Mouse (Mus musculus) hindbrain, postnatal 0 days (tissue): Measurements from ENCODE around the gene Cacnb2. TPM values are rescaled to one million over a fixed set of nuclear protein-coding genes. Genes with fewer than 3 reads are reported as not detected.

ENCODE experiments used
- ATAC-seq: fragments of 200-750 bp; cut with Nextera tagmentation; 2 replicates; pipeline ENCODE4 v1.8.0; 2017; ENCODE audit warnings: mild to moderate bottlenecking, moderate TSS enrichment, moderate library complexity
- DNase-seq: peaks from one replicate; pipeline ENCODE4 v3.0.0-alpha.2; 2015; ENCODE audit warnings: low spot score
- H3K27ac ChIP-seq: fragments of 300-500 bp; sonication (generic); 2 replicates; pipeline ENCODE4 v1.5.1; 2014; ENCODE audit warnings: mild to moderate bottlenecking
- H3K27me3 ChIP-seq: fragments of 300-500 bp; sonication (generic); 2 replicates; pipeline ENCODE4 v1.6.1; 2014; ENCODE audit warnings: low read length, mixed read lengths; ENCODE audit not compliant: insufficient read depth
- H3K36me3 ChIP-seq: fragments of 300-500 bp; sonication (generic); 2 replicates; pipeline ENCODE4 v1.6.1; 2014; ENCODE audit warnings: low read length, mixed read lengths; ENCODE audit not compliant: insufficient read depth
- H3K4me1 ChIP-seq: fragments of 300-500 bp; sonication (generic); 2 replicates; pipeline ENCODE4 v1.6.1; 2014; ENCODE audit warnings: antibody characterized with exemption, low read length, mixed read lengths; ENCODE audit not compliant: insufficient read depth
- H3K4me2 ChIP-seq: fragments of 300-500 bp; sonication (generic); 2 replicates; pipeline ENCODE4 v1.6.1; 2014; ENCODE audit warnings: low read depth, mild to moderate bottlenecking, low read length, moderate library complexity, mixed read lengths
- H3K4me3 ChIP-seq: fragments of 300-500 bp; sonication (generic); 2 replicates; pipeline ENCODE4 v1.5.1; 2014; ENCODE audit warnings: low read length
- H3K9ac ChIP-seq: fragments of 300-500 bp; sonication (generic); replicated peaks from 2 replicates; pipeline ENCODE4 v1.6.1; 2014; ENCODE audit warnings: mild to moderate bottlenecking, low read length, moderate library complexity, mixed read lengths
- H3K9me3 ChIP-seq: fragments of 300-500 bp; sonication (generic); 2 replicates; pipeline ENCODE4 v1.6.1; 2016; ENCODE audit warnings: low read length, mixed read lengths
- CTCF ChIP-seq: IDR thresholded peaks from 2 replicates; pipeline ENCODE4 v1.5.1; 2016; ENCODE audit warnings: antibody characterized with exemption, control low read depth, low read depth
- WGBS: fragments of 180-500 bp; shearing (Covaris S2); extraction: QIAGEN DNeasy Blood & Tissue Kit; methylation state at CpG from one replicate; pipeline ENCODE4 v1.1.7; 2014; 5-methylcytosine and 5-hydroxymethylcytosine counted together
- polyA plus RNA-seq: library from polyadenylated mRNA; unstranded; fragments of >200 nt; fragmentation: Nextera tagmentation; extraction: Ambion mirVana; gene quantifications from 2 replicates; pipeline ENCODE4 v1.2.1, GENCODE M21; 2015
- total RNA-seq: library from RNA; depleted of rRNA; stranded (reverse); fragments of >200 nt; gene quantifications from 2 replicates; pipeline ENCODE4 v1.2.3, GENCODE M21; 2014

The Cacnb2 gene
- total and polyA plus RNA-seq, 2 experiments from 2014 or later = 8.1 to 21.7 TPM

GRCm38 (mm10) chr2:14931968-14932367 is 329.1 kb downstream of the Cacnb2 start:
- no peak overlapping the region for H3K4me3 ChIP-seq
- no peak for TF ChIP-seq CTCF
- H3K27ac ChIP-seq = no peak overlapping the region
- no peak for DNase-seq
- no peaks in the 10 kb centered on the region for H3K4me1 ChIP-seq
- WGBS = 95% methylated on average over 2 of the region's 2 CpGs
- no peaks in the 10 kb centered on the region for H3K27me3 ChIP-seq
- no peak overlapping the region for H3K4me2 ChIP-seq
- no peak for ATAC-seq
- no peaks in the 10 kb centered on the region for H3K36me3 ChIP-seq
- no peaks in the 10 kb centered on the region for H3K9me3 ChIP-seq
- no peak overlapping the region for H3K9ac ChIP-seq

GRCm38 (mm10) chr2:14936492-14936891 is 333.6 kb downstream of the Cacnb2 start:
- no peak overlapping the region for H3K4me2 ChIP-seq
- no peak overlapping the region for H3K27ac ChIP-seq
- no peak for TF ChIP-seq CTCF
- 48% methylated on average over 8 of the region's 8 CpGs for WGBS
- no peaks in the 10 kb centered on the region for H3K36me3 ChIP-seq
- no peaks in the 10 kb centered on the region for H3K4me1 ChIP-seq
- no peaks in the 10 kb centered on the region for H3K9me3 ChIP-seq
- no peak overlapping the region for H3K9ac ChIP-seq
- no peaks in the 10 kb centered on the region for H3K27me3 ChIP-seq
- H3K4me3 ChIP-seq = no peak overlapping the region
- peak; percentile 5 for DNase-seq
- peak; percentile 47; the same call in 1 of the 2 replicates for ATAC-seq

GRCm38 (mm10) chr2:14942261-14942660 is 339.4 kb downstream of the Cacnb2 start:
- Histone ChIP-seq H3K9ac (no peak overlapping the region), H3K9me3 (no peaks in the 10 kb centered on the region), H3K36me3 (no peaks in the 10 kb centered on the region), H3K4me1 (no peaks in the 10 kb centered on the region), H3K4me2 (no peak overlapping the region), H3K27ac (no peak overlapping the region), H3K4me3 (no peak overlapping the region), H3K27me3 (no peaks in the 10 kb centered on the region)
- WGBS = 59% methylated on average over 4 of the region's 4 CpGs
- ATAC-seq (no peak), DNase-seq (no peak)
- no peak for TF ChIP-seq CTCF

GRCm38 (mm10) chr2:14943691-14944357 is 340.9 kb downstream of the Cacnb2 start:
- Histone ChIP-seq H3K4me3 (no peak overlapping the region), H3K27ac (no peak overlapping the region), H3K4me1 (no peaks in the 10 kb centered on the region), H3K4me2 (no peak overlapping the region), H3K27me3 (no peaks in the 10 kb centered on the region), H3K36me3 (no peaks in the 10 kb centered on the region), H3K9me3 (no peaks in the 10 kb centered on the region), H3K9ac (no peak overlapping the region)
- no peak for TF ChIP-seq CTCF
- ATAC-seq (no peak), DNase-seq (no peak)
- 84% methylated on average over 3 of the region's 3 CpGs for WGBS

- ATAC-seq (no peak), DNase-seq (peak; percentile 24)
- WGBS = 31% methylated on average over 2 of the region's 2 CpGs
Measured at GRCm38 (mm10) chr2:14953090-14953489, 350.2 kb downstream of the Cacnb2 start.

GRCm38 (mm10) chr2:14960963-14961488 is 358.1 kb downstream of the Cacnb2 start:
- no peak for TF ChIP-seq CTCF
- ATAC-seq = no peak
- Histone ChIP-seq H3K4me2 (no peak overlapping the region), H3K36me3 (no peaks in the 10 kb centered on the region), H3K4me3 (no peak overlapping the region), H3K27me3 (no peaks in the 10 kb centered on the region), H3K9me3 (no peaks in the 10 kb centered on the region), H3K9ac (no peak overlapping the region), H3K4me1 (no peaks in the 10 kb centered on the region), H3K27ac (no peak overlapping the region)
- DNase-seq = no peak
- 59% methylated on average over 1 of the region's 1 CpGs for WGBS

More at GRCm38 (mm10) chr2:14953090-14953489, 350.2 kb downstream of the Cacnb2 start:
- Histone ChIP-seq H3K4me1 (no peaks in the 10 kb centered on the region), H3K9me3 (no peaks in the 10 kb centered on the region), H3K4me3 (no peak overlapping the region), H3K27me3 (no peaks in the 10 kb centered on the region), H3K36me3 (no peaks in the 10 kb centered on the region), H3K9ac (no peak overlapping the region), H3K27ac (no peak overlapping the region), H3K4me2 (no peak overlapping the region)
- no peak for TF ChIP-seq CTCF

- no peak for DNase-seq
- Histone ChIP-seq H3K4me1 (no peaks in the 10 kb centered on the region), H3K9ac (no peak overlapping the region), H3K4me3 (no peak overlapping the region), H3K36me3 (no peaks in the 10 kb centered on the region), H3K27me3 (no peaks in the 10 kb centered on the region), H3K9me3 (no peaks in the 10 kb centered on the region), H3K4me2 (no peak overlapping the region), H3K27ac (no peak overlapping the region)
- WGBS = 97% methylated on average over 2 of the region's 2 CpGs
- TF ChIP-seq CTCF = no peak
- ATAC-seq = no peak
Measured at GRCm38 (mm10) chr2:14961493-14961892, 358.6 kb downstream of the Cacnb2 start.
